Mouse (Mus musculus): ENCODE measurements around the gene Pakap. TPM values are rescaled to one million over a fixed set of nuclear protein-coding genes. Genes with fewer than 3 reads are reported as not detected.

Gene Pakap
- total RNA-seq, 1 experiment from 2014 or later = not detected

- no peak for ATAC-seq (ENCODE audit: extremely low read depth, insufficient number of reproducible peaks, low FRiP score, poor library complexity, severe bottlenecking)
Measured at GRCm38 (mm10) chr4:57690805-57691204, 122.8 kb downstream of the Pakap start.

DNA sequence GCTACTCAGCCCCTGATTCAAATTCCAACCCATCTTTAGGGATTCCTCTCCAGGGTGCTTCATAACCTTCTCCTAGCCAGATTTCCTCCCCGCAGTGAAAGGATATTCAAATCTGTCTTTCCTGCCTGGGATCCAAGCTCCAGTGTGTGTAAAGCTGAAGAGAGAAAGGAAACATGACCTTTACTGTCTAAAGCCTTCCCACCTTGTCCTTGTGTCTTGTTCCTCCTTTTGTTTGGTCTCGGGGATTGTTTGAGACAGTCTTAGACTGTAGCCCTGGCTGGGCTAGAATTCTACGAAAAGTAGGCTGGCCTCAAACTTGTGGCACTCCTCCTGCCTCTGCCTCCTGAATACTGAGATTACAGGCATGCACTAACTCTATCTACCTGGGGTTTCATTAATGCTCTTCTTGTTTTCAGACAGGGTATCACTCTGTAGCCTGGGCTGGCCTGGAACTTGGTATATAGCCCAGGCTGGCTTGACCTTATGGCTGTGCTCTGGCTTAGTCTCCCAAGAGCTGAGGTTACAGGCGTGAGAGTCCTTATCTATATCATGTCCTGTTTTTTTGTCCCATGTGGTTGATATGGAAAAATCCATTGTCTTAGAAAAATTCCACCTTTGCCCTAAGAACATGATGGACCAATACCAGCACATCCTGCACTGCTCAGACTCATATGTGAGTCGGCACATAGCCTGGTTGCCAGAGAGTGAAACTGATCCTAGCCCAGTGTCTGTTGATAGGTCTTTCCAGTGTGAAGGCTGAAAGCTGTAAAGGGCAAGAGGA lies 126.6 kb downstream of the Pakap start:
- ATAC-seq (ENCODE audit: extremely low read depth, insufficient number of reproducible peaks, low FRiP score, poor library complexity, severe bottlenecking) = no peak

DNA sequence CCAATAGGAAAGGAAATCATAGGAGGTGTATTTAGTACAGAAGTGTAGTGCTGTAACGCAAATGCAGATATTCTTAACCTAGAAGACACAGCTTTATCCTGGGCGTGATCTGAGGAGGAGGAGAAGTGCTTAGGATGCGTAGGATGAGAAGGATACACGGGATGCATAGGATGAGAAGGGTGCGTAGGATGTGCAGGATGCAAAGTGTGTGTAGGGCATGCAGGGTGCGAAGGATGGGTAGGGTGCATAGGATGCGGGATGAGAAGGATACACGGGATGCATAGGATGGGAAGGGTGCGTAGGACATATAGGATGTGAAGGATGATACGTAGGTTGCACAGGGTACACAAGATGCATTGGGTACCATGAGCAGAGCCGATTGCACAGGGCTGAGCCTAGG lies 129.0 kb downstream of the Pakap start:
- no peak for ATAC-seq (ENCODE audit: extremely low read depth, insufficient number of reproducible peaks, low FRiP score, poor library complexity, severe bottlenecking)

GRCm38 (mm10) chr4:57697918-57698611 lies 130.1 kb downstream of the Pakap start:
- no peak for ATAC-seq (ENCODE audit: extremely low read depth, insufficient number of reproducible peaks, low FRiP score, poor library complexity, severe bottlenecking)

DNA sequence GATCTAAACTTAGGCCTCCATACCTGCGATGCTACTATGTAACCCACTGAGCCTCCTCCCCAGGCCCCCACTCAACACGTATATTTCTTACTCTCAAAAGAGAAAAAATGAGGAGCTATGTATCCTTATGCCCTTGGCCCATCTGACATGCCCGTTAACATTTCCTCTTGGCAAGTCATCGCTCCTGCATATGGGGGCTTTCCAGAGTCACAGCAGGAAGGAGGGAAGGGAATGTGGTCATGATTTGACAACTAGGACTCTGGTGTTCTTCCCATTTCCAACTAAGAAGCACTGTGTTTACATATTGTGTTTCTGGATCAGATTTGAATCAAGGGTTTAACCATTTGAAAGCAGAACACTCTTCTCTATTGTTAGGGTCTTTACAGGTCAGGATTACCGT lies 133.6 kb downstream of the Pakap start:
- ATAC-seq (ENCODE audit: extremely low read depth, insufficient number of reproducible peaks, low FRiP score, poor library complexity, severe bottlenecking) = no peak

- no peak for ATAC-seq (ENCODE audit: extremely low read depth, insufficient number of reproducible peaks, low FRiP score, poor library complexity, severe bottlenecking)
Measured at GRCm38 (mm10) chr4:57703574-57704470, 135.8 kb downstream of the Pakap start.

DNA sequence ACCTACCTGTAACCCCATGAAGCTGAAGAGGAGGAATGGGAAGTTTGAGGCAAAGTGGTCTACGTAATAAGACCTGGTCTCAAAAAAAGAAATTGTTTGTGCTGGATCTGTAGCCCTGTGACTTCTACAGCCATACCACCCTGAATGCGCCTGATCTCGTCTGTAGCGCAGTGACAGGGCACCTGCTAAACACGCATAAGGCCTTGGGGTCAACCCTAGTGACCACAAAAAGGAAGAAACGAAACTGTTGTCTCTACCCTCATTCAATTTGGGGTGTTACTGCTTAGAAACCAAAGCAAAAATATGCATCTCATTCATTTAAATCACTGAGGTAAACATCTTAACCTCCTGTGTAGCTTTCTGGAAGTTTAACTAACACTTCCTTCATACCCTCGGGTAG lies 136.6 kb downstream of the Pakap start:
- ATAC-seq (ENCODE audit: extremely low read depth, insufficient number of reproducible peaks, low FRiP score, poor library complexity, severe bottlenecking) = peak; percentile 84; the same call in 1 of the 2 replicates

- no peak for ATAC-seq (ENCODE audit: extremely low read depth, insufficient number of reproducible peaks, low FRiP score, poor library complexity, severe bottlenecking)
Measured at GRCm38 (mm10) chr4:57715849-57716248, 147.9 kb downstream of the Pakap start.

DNA sequence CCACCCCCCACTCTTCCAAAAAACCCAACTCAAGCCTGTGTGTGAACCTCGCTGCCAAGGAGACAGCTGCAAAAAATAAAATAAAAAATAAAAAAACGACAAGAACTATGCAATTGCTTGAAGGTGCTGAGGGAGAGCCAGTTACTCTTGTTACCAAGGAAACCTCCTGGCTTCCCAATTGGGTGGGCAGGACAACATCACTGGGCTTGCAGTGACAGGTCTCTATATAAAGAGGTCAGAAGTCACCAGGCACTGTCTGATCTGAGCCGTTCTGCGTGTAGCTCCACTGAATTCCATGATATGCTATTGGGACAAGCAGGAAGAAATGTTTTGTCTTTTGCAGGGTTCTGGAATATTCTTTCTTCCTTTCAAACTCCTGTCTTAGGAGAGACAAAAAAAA lies 148.8 kb downstream of the Pakap start:
- no peak for ATAC-seq (ENCODE audit: extremely low read depth, insufficient number of reproducible peaks, low FRiP score, poor library complexity, severe bottlenecking)

- no peak for ATAC-seq (ENCODE audit: extremely low read depth, insufficient number of reproducible peaks, low FRiP score, poor library complexity, severe bottlenecking)
Measured at GRCm38 (mm10) chr4:57717354-57717753, 149.4 kb downstream of the Pakap start, which contains the start of gene Akap2. TSS of gene Akap2 (plus strand) at chr4:57717657.

DNA sequence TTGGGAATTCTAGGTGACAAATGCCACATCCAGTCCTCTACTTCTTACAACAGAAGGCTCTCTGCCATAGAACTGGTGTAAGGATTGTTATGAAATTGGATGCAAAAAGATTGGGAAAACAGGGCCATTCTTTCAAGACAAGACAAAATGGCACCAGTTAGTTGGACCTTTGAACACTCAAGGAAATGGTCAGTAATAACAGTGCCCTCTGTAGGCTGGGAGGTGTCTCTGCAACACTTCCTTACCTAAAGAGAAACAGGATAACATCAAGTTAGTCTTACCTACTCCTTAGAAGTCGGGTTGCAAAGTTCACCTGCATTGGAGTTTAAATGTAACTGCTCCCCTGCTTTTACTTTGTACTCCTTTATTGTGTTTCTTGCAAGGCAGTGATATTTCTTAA lies 151.4 kb downstream of the Pakap start:
- ATAC-seq (ENCODE audit: extremely low read depth, insufficient number of reproducible peaks, low FRiP score, poor library complexity, severe bottlenecking) = no peak

DNA sequence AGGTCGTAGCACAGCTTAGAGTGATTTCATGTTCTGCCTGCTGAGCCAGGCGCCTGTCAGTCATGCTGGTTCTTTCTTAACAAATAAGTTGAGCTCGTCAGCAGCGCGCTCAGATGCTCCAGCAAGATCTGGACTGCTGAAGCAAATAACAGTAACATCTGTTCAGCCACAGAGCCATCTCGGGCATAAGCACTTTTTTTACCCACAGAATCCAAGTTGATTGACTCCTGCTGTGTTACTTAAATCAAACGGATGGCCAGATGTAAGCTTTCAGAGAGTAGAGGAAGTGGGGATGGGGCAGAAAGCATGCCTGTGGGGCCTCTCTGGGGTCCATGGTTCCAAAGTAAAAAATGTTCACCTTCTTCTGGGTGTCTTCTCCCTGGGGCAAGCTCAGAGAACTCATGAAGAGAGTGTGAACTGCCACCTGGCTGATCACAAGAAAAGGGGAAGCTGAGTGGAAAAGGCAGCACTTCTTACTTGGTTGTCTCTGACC lies 152.9 kb downstream of the Pakap start:
- ATAC-seq (ENCODE audit: extremely low read depth, insufficient number of reproducible peaks, low FRiP score, poor library complexity, severe bottlenecking) = peak; percentile 42; the same call in 1 of the 2 replicates

DNA sequence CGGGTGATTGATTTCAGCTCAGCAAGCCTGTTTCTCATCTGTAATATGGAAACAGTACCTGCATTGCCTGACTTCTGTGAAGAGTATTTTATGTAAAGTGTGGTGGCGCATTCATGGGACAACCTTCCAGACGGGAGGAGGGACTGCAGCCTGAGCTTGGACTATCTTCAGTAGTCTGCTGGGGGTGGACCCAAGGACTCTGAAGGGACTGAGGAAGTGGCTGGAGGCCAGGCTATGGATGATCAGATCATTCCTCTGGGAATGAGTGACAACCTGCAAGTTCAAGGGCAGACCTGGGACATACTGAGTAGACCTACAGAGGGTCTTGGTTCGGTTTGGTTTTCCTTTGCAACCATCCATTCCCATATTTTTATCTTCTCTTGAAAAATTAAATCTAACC lies 154.3 kb downstream of the Pakap start:
- ATAC-seq (ENCODE audit: extremely low read depth, insufficient number of reproducible peaks, low FRiP score, poor library complexity, severe bottlenecking) = no peak

DNA sequence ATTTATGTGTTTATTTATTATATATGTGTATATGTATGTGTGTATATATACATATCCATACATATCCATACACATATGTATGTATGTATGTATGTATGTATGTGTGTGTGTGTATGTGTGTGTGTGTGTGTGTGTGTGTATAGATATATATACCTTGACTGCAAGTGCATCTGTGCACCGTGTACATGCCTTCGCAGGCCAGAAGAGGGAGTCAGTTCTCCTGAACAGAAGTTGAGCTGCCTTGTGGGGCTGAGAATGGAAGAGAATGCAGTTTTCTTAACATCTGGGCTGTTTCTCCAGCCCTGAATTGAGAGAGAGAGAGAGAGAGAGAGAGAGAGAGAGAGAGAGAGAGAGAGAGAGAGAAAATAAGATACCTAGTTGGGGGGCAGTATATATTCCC lies 155.7 kb downstream of the Pakap start:
- ATAC-seq (ENCODE audit: extremely low read depth, insufficient number of reproducible peaks, low FRiP score, poor library complexity, severe bottlenecking) = no peak; the same call in 1 of the 2 replicates

DNA sequence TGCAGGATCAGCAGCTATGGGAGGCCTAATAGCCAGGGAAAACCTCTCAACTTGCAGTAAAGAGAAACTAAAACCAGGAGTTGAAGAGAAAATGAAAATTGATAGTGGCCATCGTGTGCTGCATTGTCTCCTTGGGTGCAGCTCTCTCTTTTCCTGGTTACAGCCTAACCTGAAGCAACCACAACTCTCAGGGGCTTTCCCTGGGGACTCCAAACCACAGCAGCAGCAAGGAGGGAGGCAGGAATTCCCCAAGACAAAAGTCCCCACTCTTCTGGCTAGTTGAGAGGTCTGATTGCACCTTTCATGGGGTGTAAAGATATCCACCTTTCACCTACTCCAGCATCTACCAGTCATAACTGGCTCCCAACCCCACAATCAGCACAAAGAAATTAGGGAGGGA lies 157.6 kb downstream of the Pakap start:
- no peak for ATAC-seq (ENCODE audit: extremely low read depth, insufficient number of reproducible peaks, low FRiP score, poor library complexity, severe bottlenecking)

- ATAC-seq (ENCODE audit: extremely low read depth, insufficient number of reproducible peaks, low FRiP score, poor library complexity, severe bottlenecking) = no peak
Measured at GRCm38 (mm10) chr4:57728611-57729183, 160.7 kb downstream of the Pakap start.

- ATAC-seq (ENCODE audit: extremely low read depth, insufficient number of reproducible peaks, low FRiP score, poor library complexity, severe bottlenecking) = no peak
Measured at GRCm38 (mm10) chr4:57730047-57730446, 162.1 kb downstream of the Pakap start.

DNA sequence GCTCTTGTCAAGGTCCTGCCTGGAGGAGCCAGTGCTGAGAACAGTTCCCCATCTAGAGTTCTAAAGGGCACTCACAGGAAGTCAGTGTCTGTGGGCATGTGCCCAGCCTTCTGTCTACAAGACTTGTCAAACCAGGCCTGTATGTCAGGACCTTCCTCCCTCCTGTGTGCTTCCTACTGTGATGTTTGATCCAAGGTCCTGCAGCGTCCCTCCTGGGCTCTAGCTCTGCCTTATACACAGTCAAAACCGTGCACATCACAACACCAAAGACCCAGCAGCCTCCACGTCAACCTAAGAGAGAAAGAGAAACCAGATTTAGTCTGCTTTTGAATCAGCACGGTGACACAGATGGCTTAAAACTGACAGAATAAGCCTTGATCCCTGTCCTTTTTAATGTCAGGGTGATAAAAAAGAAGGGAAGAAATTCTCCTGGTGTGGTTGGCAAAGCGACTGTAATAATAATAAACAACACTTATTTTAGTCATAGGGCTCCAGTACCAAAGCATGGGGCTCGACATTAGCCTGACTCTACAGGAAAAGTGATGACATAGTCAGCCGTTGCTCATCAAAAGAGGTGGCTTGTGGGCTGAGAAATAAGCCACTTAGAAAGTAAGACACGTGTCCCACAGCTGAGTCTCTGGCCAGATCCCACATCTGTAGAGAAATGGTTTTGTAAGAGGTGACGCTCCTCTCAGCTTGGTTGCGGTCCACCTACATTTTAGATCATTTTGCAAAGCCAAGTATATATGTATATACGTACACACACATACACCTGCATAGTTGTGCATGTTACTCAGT lies 163.0 kb downstream of the Pakap start:
- ATAC-seq (ENCODE audit: extremely low read depth, insufficient number of reproducible peaks, low FRiP score, poor library complexity, severe bottlenecking) = peak; percentile 44

Data from neutrophil, adult 5-6 weeks (primary cell).